Mouse (Mus musculus) adrenal gland, postnatal 0 days (tissue): ENCODE measurements around the gene Gm44973. TPM values are rescaled to one million over a fixed set of nuclear protein-coding genes. Genes with fewer than 3 reads are reported as not detected.

Experiments used
- polyA plus RNA-seq: library from polyadenylated mRNA; unstranded; fragments of >200 nt; fragmentation: Nextera tagmentation; extraction: Ambion mirVana; gene quantifications from 2 replicates; pipeline ENCODE4 v1.2.1, GENCODE M21; 2015

The Gm44973 gene
- 2.2 and 3.8 TPM in 2 replicates for polyA plus RNA-seq

GRCm38 (mm10) chr7:5015118-5016001 lies at the start of gene Gm44973:
Gene Gm44973 (plus strand): TSS chr7:5015496.

GRCm38 (mm10) chr7:4971068-4971467 lies 44.2 kb upstream of the Gm44973 start, which contains the start of gene Sbk3:
Gene Sbk3 (minus strand): TSS chr7:4971168.

GRCm38 (mm10) chr7:4996003-4996895 lies 19.0 kb upstream of the Gm44973 start, which contains the start of gene Zfp579:
Gene Zfp579 (minus strand): TSS chr7:4996158.

GRCm38 (mm10) chr7:5014251-5015117 lies 812 bp upstream of the Gm44973 start, which contains the start of the genes Zfp524 and Fiz1:
Gene Zfp524 (plus strand): TSS chr7:5014415.
Gene Fiz1 (minus strand): TSS chr7:5014697.

GRCm38 (mm10) chr7:5020000-5020681 lies 4.8 kb downstream of the Gm44973 start, which contains the start of the genes Zfp865 and Ccdc106:
Gene Zfp865 (plus strand): TSS chr7:5020376.
Gene Ccdc106 (plus strand): TSS chr7:5020553.

GRCm38 (mm10) chr7:5033818-5034217 lies 18.5 kb downstream of the Gm44973 start, which contains the start of gene 4632433K11Rik:
Gene 4632433K11Rik (plus strand): TSS chr7:5034118.

GRCm38 (mm10) chr7:5038109-5038732 lies 22.9 kb downstream of the Gm44973 start, which contains the start of gene Zfp784:
Gene Zfp784 (minus strand): TSS chr7:5038446.

GRCm38 (mm10) chr7:5051193-5052192 lies 36.2 kb downstream of the Gm44973 start, which contains the start of gene Zfp580:
Gene Zfp580 (plus strand): TSS chr7:5051538.

GRCm38 (mm10) chr7:5061774-5062359 lies 46.6 kb downstream of the Gm44973 start, which contains the start of gene U2af2:
Gene U2af2 (plus strand): TSS chr7:5062143.

GRCm38 (mm10) chr7:5080010-5080751 lies 64.9 kb downstream of the Gm44973 start, which contains the start of gene Epn1:
Gene Epn1 (plus strand): TSS chr7:5080235.

Other genes starting within 250 kb of the Gm44973 start
- gene Fam71e2, start 244.2 kb upstream of the Gm44973 start, polyA plus RNA-seq, result not detected in 2 replicates
- gene Il11, start 232.6 kb upstream of the Gm44973 start, polyA plus RNA-seq, result 0.33 and 0.82 TPM in 2 replicates
- gene Tmem190, start 232.6 kb upstream of the Gm44973 start, polyA plus RNA-seq, result 0.38 TPM in 1 of 2 replicates, not detected in the other
- 12.5 and 21.8 TPM in 2 replicates for gene Tmem238, start 225.8 kb upstream of the Gm44973 start, polyA plus RNA-seq
- gene Rpl28, start 222.6 kb upstream of the Gm44973 start, polyA plus RNA-seq, result 286 and 311 TPM in 2 replicates
- 144 and 154 TPM in 2 replicates for gene Ube2s, start 202.9 kb upstream of the Gm44973 start, polyA plus RNA-seq
- gene Shisa7, start 170.8 kb upstream of the Gm44973 start, polyA plus RNA-seq, result 0.61 and 1.1 TPM in 2 replicates
- gene Isoc2b, start 145.2 kb upstream of the Gm44973 start, polyA plus RNA-seq, result 38.4 and 57.5 TPM in 2 replicates
- 0.95 and 1.2 TPM in 2 replicates for gene Isoc2a, start 138.3 kb upstream of the Gm44973 start, polyA plus RNA-seq
- gene Gm36210, start 109.0 kb upstream of the Gm44973 start, polyA plus RNA-seq, result 0.09 and 0.10 TPM in 2 replicates
- 3.5 and 4.1 TPM in 2 replicates for gene Zfp628, start 100.3 kb upstream of the Gm44973 start, polyA plus RNA-seq
- 6.9 and 7.6 TPM in 2 replicates for gene Nat14, start 93.5 kb upstream of the Gm44973 start, polyA plus RNA-seq
- gene Ssc5d, start 89.7 kb upstream of the Gm44973 start, polyA plus RNA-seq, result 3.6 and 3.7 TPM in 2 replicates
- gene Sbk2, start 51.1 kb upstream of the Gm44973 start, polyA plus RNA-seq, result 0.19 TPM in 1 of 2 replicates, not detected in the other
- 0.18 TPM in 1 of 2 replicates, not detected in the other for gene Sbk3, start 44.3 kb upstream of the Gm44973 start, polyA plus RNA-seq
- 20.7 and 21.3 TPM in 2 replicates for gene Zfp579, start 19.3 kb upstream of the Gm44973 start, polyA plus RNA-seq
- gene Zfp524, start 1.1 kb upstream of the Gm44973 start, polyA plus RNA-seq, result 8.4 and 12.0 TPM in 2 replicates
- gene Fiz1, start 799 bp upstream of the Gm44973 start, polyA plus RNA-seq, result 17.2 and 20.9 TPM in 2 replicates
- 4.2 and 4.6 TPM in 2 replicates for gene Zfp865, start 4.9 kb downstream of the Gm44973 start, polyA plus RNA-seq
- 6.2 and 11.3 TPM in 2 replicates for gene Ccdc106, start 5.1 kb downstream of the Gm44973 start, polyA plus RNA-seq
- gene 4632433K11Rik, start 18.6 kb downstream of the Gm44973 start, polyA plus RNA-seq, result not detected in 2 replicates
- 3.7 and 4.9 TPM in 2 replicates for gene Zfp784, start 22.9 kb downstream of the Gm44973 start, polyA plus RNA-seq
- 27.7 and 36.3 TPM in 2 replicates for gene Zfp580, start 36.0 kb downstream of the Gm44973 start, polyA plus RNA-seq
- 37.7 and 54.7 TPM in 2 replicates for gene U2af2, start 46.6 kb downstream of the Gm44973 start, polyA plus RNA-seq
- 45.0 and 49.3 TPM in 2 replicates for gene Epn1, start 64.7 kb downstream of the Gm44973 start, polyA plus RNA-seq
- gene Rfpl4, start 101.5 kb downstream of the Gm44973 start, polyA plus RNA-seq, result not detected in 2 replicates
- gene Rasl2-9, start 110.5 kb downstream of the Gm44973 start, polyA plus RNA-seq, result 1.4 and 1.7 TPM in 2 replicates
- gene Vmn1r55, start 134.2 kb downstream of the Gm44973 start, polyA plus RNA-seq, result not detected in 2 replicates
- not detected in 2 replicates for gene Vmn1r56, start 181.3 kb downstream of the Gm44973 start, polyA plus RNA-seq
- not detected in 2 replicates for gene Vmn1r57, start 203.0 kb downstream of the Gm44973 start, polyA plus RNA-seq